Mouse (Mus musculus): ENCODE data around the gene Rock2. TPM values are rescaled to one million over a fixed set of nuclear protein-coding genes. Genes with fewer than 3 reads are reported as not detected.

The Rock2 gene
- 10 to 100 TPM; 80.3 to 89.8 TPM for total RNA-seq (2023)

DNA sequence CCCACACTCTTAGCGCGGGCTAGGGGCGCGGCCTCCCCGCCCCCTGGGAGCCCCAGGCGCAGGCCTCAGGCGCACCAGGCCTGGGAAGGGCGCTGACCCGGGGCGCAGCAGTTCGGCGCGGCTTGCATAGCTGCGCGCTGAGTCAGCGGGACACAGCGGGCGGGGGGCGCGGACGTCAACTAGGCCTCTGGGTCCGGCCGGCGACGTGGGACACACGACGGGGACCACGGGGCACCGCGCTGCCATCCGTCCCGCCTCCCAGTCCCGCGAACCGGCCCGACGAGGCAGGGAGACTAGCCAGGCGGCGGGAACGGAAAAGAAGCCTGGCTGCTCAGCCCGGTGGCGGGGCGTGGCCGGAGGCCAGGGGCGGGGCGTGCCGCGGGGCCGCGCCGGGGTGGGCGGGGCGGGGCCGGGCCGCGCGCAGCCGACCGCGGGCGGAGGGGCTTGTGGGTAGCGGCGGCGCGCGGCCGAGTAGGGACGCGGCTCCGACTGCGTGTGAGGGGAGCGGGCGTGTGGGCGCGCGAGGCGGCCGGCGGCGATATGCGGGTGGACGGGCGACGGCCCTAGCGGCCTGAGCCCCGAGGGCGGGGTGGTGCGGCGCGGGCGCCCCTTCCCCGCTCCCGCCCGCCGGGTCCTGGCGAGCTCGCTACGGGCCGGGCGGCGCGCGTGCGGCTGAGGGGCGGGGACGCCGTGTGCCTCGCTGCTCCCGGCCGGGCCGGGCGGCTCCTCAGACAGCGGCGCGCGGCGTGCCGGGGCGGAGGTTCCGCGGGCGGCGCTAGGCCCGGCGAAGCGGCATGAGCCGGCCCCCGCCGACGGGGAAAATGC, at the start of gene Rock2:
Gene Rock2, plus strand, starts transcription at position 500 of the 825 bp plus-strand sequence.

DNA sequence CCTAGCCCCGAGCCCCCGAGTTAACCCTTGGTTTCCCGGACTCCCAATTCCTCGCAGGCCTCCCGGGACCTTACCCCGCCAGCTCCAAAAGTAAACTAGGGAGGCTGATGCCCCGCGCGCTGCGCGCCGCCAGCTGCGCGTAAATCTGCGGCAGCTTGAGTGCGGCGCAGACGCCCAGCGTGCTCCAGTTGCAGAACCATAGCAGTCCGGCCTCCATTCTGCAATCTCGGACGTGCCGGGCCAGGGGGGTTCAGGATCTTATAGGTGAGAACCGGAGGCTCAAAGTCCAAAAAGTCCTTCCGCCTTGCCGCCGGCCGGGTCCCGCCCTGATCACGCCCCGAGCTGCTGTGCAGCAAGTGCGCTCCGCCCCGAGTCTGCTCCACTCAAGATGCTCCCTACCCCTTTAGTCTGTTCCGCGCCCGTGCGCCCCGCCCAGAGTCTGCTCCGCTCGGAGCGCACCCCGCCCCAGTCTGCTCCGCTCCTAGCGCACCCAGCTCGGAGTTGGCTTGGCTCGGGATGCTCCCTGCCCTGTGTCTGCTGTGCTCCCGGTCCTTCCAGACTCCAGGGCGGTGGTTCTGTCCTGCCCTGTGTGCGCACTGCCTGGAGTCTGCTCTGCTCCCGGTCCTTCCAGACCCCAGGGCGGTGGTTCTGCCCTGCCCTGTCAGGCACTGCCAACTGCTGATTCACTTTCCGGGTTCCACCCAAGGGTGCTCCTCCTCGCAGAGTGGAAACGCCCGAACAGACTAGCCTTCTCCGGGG, 105.2 kb downstream of the Rock2 start, which contains the start of gene Pqlc3:
Gene Pqlc3, minus strand, starts transcription at position 670 of the 759 bp plus-strand sequence.

DNA sequence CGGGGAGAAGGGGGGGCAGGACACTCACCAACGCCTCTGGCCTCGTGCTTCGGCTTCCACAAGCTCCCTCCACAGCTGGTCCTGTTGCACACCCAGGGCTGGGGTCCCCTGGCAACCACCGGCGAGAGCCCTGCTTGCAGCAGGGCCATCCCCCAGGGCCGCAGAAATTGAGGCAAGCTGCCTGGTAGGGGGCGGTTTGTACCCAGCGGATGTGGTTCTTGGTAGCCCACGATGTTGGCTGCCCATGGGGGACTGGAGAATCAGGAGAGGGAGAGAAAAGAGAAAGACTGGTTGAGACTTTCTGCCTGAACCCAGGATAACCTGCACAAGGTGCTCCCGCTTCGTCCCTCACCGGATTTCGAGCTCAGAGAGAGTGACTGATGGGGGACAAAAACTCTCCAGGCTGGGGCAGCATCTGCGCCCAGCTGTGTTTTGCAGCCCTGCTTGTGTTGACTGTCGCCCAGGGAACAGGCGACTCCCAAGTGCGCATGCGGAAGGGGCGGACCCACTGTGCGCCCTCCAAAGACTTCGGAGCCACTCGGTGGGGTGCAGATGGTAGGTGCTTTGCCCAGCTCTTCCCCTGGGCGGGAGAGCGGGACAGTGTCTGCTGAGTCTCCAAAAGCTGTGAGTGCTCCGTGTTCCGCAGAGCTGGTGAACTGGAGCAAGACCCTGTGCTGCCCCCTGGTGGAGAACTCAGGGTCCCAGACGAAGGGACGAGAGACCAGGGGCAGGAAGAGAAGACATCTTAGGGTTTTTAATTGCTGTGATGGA, 116.6 kb downstream of the Rock2 start, which contains the start of gene 2410004P03Rik:
Gene 2410004P03Rik, minus strand, starts transcription at position 628 of the 771 bp plus-strand sequence.

Other genes starting within 250 kb of the Rock2 start
- gene Ntsr2, start 241.5 kb upstream of the Rock2 start, total RNA-seq (2023) = not detected
- gene Greb1, start 94.0 kb upstream of the Rock2 start, total RNA-seq (2023) = not detected
- 10 to 100 TPM in 1 of 2 experiments, 1 to 10 TPM in 1; 8.7 to 10.1 TPM for gene E2f6, start 83.9 kb upstream of the Rock2 start, total RNA-seq (2023)
- gene Pqlc3, start 105.5 kb downstream of the Rock2 start, total RNA-seq (2023) = 10 to 100 TPM; 15.2 to 17.5 TPM
- under 1 TPM in 1 of 2 experiments, not detected in 1; 0.83 TPM for gene 2410004P03Rik, start 116.8 kb downstream of the Rock2 start, total RNA-seq (2023)